Mouse (Mus musculus): Measurements from ENCODE around the gene Thada. TPM values are rescaled to one million over a fixed set of nuclear protein-coding genes. Genes with fewer than 3 reads are reported as not detected.

Gene Thada
- total and polyA plus RNA-seq, 3 experiments = 17.3 to 26.7 (median 22.2) TPM

DNA sequence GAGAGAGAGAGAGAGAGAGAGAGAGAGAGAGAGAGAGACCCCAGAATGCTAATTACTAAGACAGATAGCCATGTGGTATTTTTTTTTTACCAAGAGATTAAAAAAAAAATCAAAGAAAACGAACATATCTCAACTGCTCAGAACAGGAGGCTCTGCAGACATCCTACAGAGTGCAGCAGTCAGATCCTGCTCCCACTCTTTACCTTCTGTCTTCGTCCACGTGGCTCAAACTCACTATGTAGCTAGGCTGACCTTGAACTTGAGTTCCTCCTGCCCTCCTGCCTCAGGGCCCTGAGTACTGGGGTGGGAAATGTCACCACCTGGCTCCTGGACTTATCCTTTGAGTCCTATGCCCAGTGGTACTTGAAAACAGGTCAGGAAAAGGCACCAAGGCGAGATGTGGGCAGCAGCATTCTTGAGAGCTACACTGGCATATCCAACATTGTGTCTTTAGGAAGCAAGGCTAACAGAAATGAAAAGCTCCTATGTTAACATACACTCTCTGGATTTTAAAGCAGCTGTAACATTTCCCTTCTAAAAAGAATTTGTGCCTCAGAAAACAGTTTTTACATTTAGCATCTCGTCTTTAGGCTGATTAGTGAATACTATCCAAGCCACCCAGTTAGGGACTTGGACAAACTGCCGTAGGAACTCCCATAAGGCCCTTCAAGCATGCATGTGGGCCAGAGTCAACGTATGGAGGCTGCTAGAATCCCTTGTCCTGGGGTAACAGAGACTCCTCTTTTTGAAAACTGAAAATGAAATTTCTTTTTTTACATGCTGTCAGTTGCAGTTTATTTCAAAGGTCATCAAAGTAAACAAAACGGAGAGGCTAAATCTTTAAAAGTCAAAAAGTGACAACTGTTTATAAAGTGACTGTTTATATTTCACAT lies 183.4 kb downstream of the Thada start:
- peaks cover 5 to 55% of the 10 kb centered on the region in 2 experiments for H3K36me3 ChIP-seq (replicated peaks in 1 of 2; ENCODE audit: control insufficient read depth in 1 of 2, insufficient read depth in 1 of 2, low read length in 1 of 2)
- no peaks in the 10 kb centered on the region for H3K79me2 ChIP-seq (replicated peaks; ENCODE audit: control insufficient read depth, extremely low read depth, insufficient read depth, poor library complexity, severe bottlenecking)
- DNase-seq (ENCODE audit: extremely low read depth) = no peak
- peaks cover 0 to 7% of the 10 kb centered on the region in 2 experiments; a peak in 1 of 4 replicates for H3K4me1 ChIP-seq (ENCODE audit: control insufficient read depth in 1 of 2, insufficient read depth in 2 of 2)
- no peaks in the 10 kb centered on the region for H3K27me3 ChIP-seq (replicated peaks)
- in situ Hi-C loops (cut with MboI; ENCODE audit: low pct_ligation_motif_present, low pct_unique_long_range_greater_than_20kb, low sequenced_read_pairs) (no loop called here), dilution Hi-C loops (cut with MboI; ENCODE audit: extremely low pct_ligation_motif_present, extremely low pct_unique_long_range_greater_than_20kb, low sequenced_read_pairs) (no loop called here)
- TF ChIP-seq NELFE (IDR thresholded peaks at IDR 0.05; ENCODE audit: low read depth, low read length) (no peak), UBTF (IDR thresholded peaks at IDR 0.05; ENCODE audit: low read depth, low read length) (no peak), KAT2A (IDR thresholded peaks at IDR 0.05; ENCODE audit: insufficient replicate concordance, low read length) (no peak), ZNF384 (IDR thresholded peaks at IDR 0.05; ENCODE audit: low read depth, low read length) (no peak), MEF2A (IDR thresholded peaks at IDR 0.05; ENCODE audit: borderline replicate concordance, low read depth, low read length) (no peak)
- no peaks in the 10 kb centered on the region for H3K9me3 ChIP-seq (replicated peaks; ENCODE audit: low read length)
- no peak overlapping the region for H3K4me3 ChIP-seq (replicated peaks in 1 of 3; ENCODE audit: low read depth in 2 of 3, low read length in 2 of 3, poor library complexity in 1 of 3)
- H3K4me2 ChIP-seq (ENCODE audit: insufficient read depth, low read depth, poor library complexity, severe bottlenecking) = no peak overlapping the region
- no peak overlapping the region for H3K27ac ChIP-seq (ENCODE audit: insufficient read depth, low read depth)
- no peak overlapping the region for H3K9ac ChIP-seq (ENCODE audit: insufficient read depth, low read depth)

DNA sequence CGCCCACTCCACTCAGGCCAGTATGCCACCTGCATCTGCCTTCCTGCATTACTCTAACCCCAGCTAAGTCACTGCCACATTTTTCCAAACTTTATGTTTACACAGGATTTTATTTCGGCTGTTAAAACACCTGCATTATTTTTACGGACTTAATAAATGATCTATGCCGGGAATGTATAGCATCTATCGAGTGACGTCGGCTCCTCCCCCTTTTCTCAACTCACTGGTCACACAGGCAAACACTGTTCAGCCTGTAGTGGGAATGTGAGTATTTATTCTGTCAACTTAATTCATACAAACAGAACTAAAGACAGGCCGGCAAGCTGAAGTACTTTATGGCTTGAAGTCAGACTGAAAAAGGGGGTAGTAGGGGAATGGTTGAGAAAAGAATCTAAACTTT lies 187.0 kb downstream of the Thada start:
- Histone ChIP-seq H3K27me3 (replicated peaks) (no peaks in the 10 kb centered on the region), H3K4me1 (ENCODE audit: control insufficient read depth in 1 of 2, insufficient read depth in 2 of 2) (peaks cover 0 to 7% of the 10 kb centered on the region in 2 experiments; a peak in 1 of 4 replicates), H3K9me3 (replicated peaks; ENCODE audit: low read length) (no peaks in the 10 kb centered on the region), H3K4me3 (replicated peaks in 1 of 3; ENCODE audit: low read depth in 2 of 3, low read length in 2 of 3, poor library complexity in 1 of 3) (no peak overlapping the region), H3K27ac (ENCODE audit: insufficient read depth, low read depth) (no peak overlapping the region), H3K79me2 (replicated peaks; ENCODE audit: control insufficient read depth, extremely low read depth, insufficient read depth, poor library complexity, severe bottlenecking) (no peaks in the 10 kb centered on the region), H3K4me2 (ENCODE audit: insufficient read depth, low read depth, poor library complexity, severe bottlenecking) (no peak overlapping the region), H3K9ac (ENCODE audit: insufficient read depth, low read depth) (no peak overlapping the region), H3K36me3 (replicated peaks in 1 of 2; ENCODE audit: control insufficient read depth in 1 of 2, insufficient read depth in 1 of 2, low read length in 1 of 2) (peaks cover 5 to 68% of the 10 kb centered on the region in 2 experiments)
- dilution Hi-C loops (cut with MboI; ENCODE audit: extremely low pct_ligation_motif_present, extremely low pct_unique_long_range_greater_than_20kb, low sequenced_read_pairs) (no loop called here), in situ Hi-C loops (cut with MboI; ENCODE audit: low pct_ligation_motif_present, low pct_unique_long_range_greater_than_20kb, low sequenced_read_pairs) (no loop called here)
- TF ChIP-seq POLR2A (IDR thresholded peaks at IDR 0.05; ENCODE audit: low read depth, low read length) = no peak
- TF ChIP-seq E2F4 (IDR thresholded peaks at IDR 0.05; ENCODE audit: insufficient replicate concordance, low read depth, low read length) = no peak
- TF ChIP-seq SIN3A (IDR thresholded peaks at IDR 0.05; ENCODE audit: low read length) = no peak
- TF ChIP-seq ELF1 (IDR thresholded peaks at IDR 0.05; ENCODE audit: low read depth, low read length) = no peak
- DNase-seq (ENCODE audit: extremely low read depth) = no peak

DNA sequence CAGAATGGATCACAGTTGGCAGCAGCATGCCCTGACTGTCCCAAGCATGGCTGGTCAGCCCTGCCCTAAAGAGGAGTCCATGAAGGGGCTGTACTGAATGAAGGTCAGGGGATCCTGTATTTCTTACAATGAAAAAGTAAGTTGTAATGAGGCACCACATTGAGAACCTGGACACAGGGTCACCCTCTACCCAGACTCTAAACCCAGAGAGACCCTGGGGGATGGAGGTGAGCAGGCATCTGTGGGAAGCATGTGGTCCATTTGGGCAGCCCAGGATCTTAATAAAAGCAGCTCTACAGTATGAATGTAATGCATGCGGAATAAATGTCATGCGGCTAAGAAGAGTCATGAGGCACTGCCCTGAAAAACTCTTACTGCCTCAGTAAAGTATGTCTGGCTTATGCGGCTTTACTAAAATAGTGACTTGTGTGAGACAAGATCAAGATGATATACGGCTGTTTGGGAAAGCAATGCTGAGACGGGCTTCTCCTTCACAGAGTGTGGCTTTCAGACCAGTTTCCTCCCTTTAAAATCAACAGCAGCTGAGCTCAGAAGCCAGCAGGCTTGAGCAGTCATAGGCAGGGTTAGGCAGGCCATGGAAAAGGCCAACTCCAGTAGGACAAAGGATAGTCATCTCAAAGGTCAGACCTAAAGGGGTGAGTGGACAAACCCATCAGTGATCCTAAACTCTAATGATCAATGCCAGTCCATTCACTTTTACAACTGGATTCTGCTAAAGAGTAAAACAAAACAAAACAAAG lies 187.6 kb downstream of the Thada start:
- Histone ChIP-seq H3K4me2 (ENCODE audit: insufficient read depth, low read depth, poor library complexity, severe bottlenecking) (no peak overlapping the region), H3K9me3 (replicated peaks; ENCODE audit: low read length) (no peaks in the 10 kb centered on the region), H3K4me3 (replicated peaks in 1 of 3; ENCODE audit: low read depth in 2 of 3, low read length in 2 of 3, poor library complexity in 1 of 3) (no peak overlapping the region), H3K4me1 (ENCODE audit: control insufficient read depth in 1 of 2, insufficient read depth in 2 of 2) (peaks cover 0 to under 1% of the 10 kb centered on the region in 2 experiments; a peak in 1 of 4 replicates), H3K27me3 (replicated peaks) (no peaks in the 10 kb centered on the region), H3K27ac (ENCODE audit: insufficient read depth, low read depth) (no peak overlapping the region), H3K9ac (ENCODE audit: insufficient read depth, low read depth) (no peak overlapping the region), H3K79me2 (replicated peaks; ENCODE audit: control insufficient read depth, extremely low read depth, insufficient read depth, poor library complexity, severe bottlenecking) (no peaks in the 10 kb centered on the region), H3K36me3 (replicated peaks in 1 of 2; ENCODE audit: control insufficient read depth in 1 of 2, insufficient read depth in 1 of 2, low read length in 1 of 2) (peaks cover 5 to 65% of the 10 kb centered on the region in 2 experiments)
- TF ChIP-seq CTCF (conservative IDR thresholded peaks at IDR 0.05 in 1 of 2, IDR thresholded peaks at IDR 0.05 in 1 of 2; ENCODE audit: low read depth in 2 of 2, low read length in 2 of 2) (no peak), MEF2A (IDR thresholded peaks at IDR 0.05; ENCODE audit: borderline replicate concordance, low read depth, low read length) (no peak)
- DNase-seq (ENCODE audit: extremely low read depth) = no peak
- in situ Hi-C loops (cut with MboI; ENCODE audit: low pct_ligation_motif_present, low pct_unique_long_range_greater_than_20kb, low sequenced_read_pairs) (no loop called here), dilution Hi-C loops (cut with MboI; ENCODE audit: extremely low pct_ligation_motif_present, extremely low pct_unique_long_range_greater_than_20kb, low sequenced_read_pairs) (no loop called here)

Measured in CH12.LX (cell line).